16 mouse cellular contexts compared by ENCODE assay signal in the genomic region with DNA sequence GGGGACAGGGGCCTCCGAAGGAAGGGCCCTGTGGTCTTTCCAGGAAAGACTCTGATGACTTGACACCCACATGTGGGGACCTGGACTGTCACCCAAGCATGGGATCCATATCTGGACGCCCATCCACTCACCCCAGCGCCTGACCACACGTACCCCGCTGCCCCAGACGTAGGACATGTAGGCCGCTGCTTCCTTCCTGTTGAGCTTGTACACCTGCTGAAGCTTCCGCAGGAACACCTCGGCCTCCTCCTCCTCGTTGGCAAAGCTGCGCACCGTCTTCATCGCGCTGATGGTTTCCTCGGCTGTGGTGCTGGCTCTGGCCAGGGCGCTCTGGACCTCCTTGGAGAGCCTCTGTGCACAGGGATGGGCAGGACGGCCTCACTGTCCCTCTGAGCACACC. TPM values are rescaled to one million over a fixed set of nuclear protein-coding genes. Genes with fewer than 3 reads are reported as not detected.
DNase-seq lines count a peak whose midpoint lies in the region; TF ChIP-seq lines count a peak whose summit lies in the region.
"Had no signal": no experiment of that assay in that cellular context is flagged by ENCODE, and none has a peak within 500 bp of the region (broad histone marks: within the 10 kb centered on the region; RNA-seq: fewer than 3 reads in every experiment).

No protein-coding gene starts in this region.

- H3K4me1 ChIP-seq in heart, embryonic 10.5 days, result peaks cover 69% of the 10 kb centered on the region
- peaks cover 3% of the 10 kb centered on the region; the same call in 1 of the 2 replicates for H3K4me1 ChIP-seq in heart, adult 2 months (ENCODE audit: control insufficient read depth, insufficient read depth, low read length)
- peaks cover 22% of the 10 kb centered on the region; the same call in 1 of the 2 replicates for H3K4me1 ChIP-seq in spleen, adult 2 months (ENCODE audit: control insufficient read depth, insufficient read depth, insufficient read length)

- H3K9me3 ChIP-seq in heart, embryonic 10.5 days, result no peaks in the 10 kb centered on the region
- H3K9me3 ChIP-seq: embryonic facial prominence, embryonic 12.5 days; G1E; liver, embryonic 13.5 days; stomach, embryonic 15.5 days had no signal

- WGBS in heart, embryonic 10.5 days, result 90% methylated on average over 17 of the region's 17 CpGs
- 87% methylated on average over 17 of the region's 17 CpGs for WGBS in heart, adult 2 months
- WGBS in spleen, adult 2 months, result 27% methylated on average over 17 of the region's 17 CpGs

- TF ChIP-seq CTCF in heart, adult 2 months (IDR thresholded peaks at IDR 0.05), result no peak
- no peak for TF ChIP-seq CTCF in spleen, adult 2 months (IDR thresholded peaks at IDR 0.05; ENCODE audit: extremely low read depth, insufficient read depth, insufficient read length, insufficient replicate concordance)

- no peaks in the 10 kb centered on the region for H3K79me2 ChIP-seq in heart, adult 2 months (replicated peaks; ENCODE audit: control insufficient read depth, insufficient read depth, low read length)

- no peak for DNase-seq in heart, embryonic 10.5 days (ENCODE audit: low spot score)
- no peak for DNase-seq in heart, adult 2 months
- DNase-seq in spleen, adult 2 months (ENCODE audit: low read depth in 1 of 2, low spot score in 2 of 2), result peak in 1 of 2 experiments; percentile 34
- no peak for DNase-seq in spleen, adult 18-20 months
- peak; percentile 37 for DNase-seq in splenic B cell, adult 2 months (ENCODE audit: low read depth, low spot score)
- DNase-seq in thymus, postnatal 4 days, result peak; percentile 75
- DNase-seq in lung, adult 18-20 months, result no peak
- DNase-seq in spleen, postnatal 14 days (ENCODE audit: low spot score in 2 of 2), result no peak
- DNase-seq: adrenal gland, adult 2 months; cerebellum, adult 18-20 months; heart, postnatal 14 days; kidney, postnatal 10 days; liver, embryonic 13.5 days had no signal

- H3K36me3 ChIP-seq in heart, embryonic 10.5 days, result no peaks in the 10 kb centered on the region
- H3K36me3 ChIP-seq in heart, adult 2 months (ENCODE audit: control insufficient read depth, insufficient read depth, low read length), result no peaks in the 10 kb centered on the region
- H3K36me3 ChIP-seq in spleen, adult 2 months (ENCODE audit: control insufficient read depth, insufficient read depth, low read length), result no peaks in the 10 kb centered on the region
- H3K36me3 ChIP-seq in splenic B cell, adult 2 months (ENCODE audit: control insufficient read depth, insufficient read depth, low read length, poor library complexity, severe bottlenecking), result no peaks in the 10 kb centered on the region
- H3K36me3 ChIP-seq: embryonic facial prominence, embryonic 12.5 days; G1E; liver, embryonic 13.5 days; stomach, embryonic 15.5 days had no signal

- intact Hi-C loops in heart, adult 2 months (cut with DNase I), result loop anchor here (5.0 kb wide), 2 partner anchors 33 to 43 kb away; no protein-coding TSS in a partner anchor

- TF ChIP-seq POLR2A in heart, adult 2 months (IDR thresholded peaks at IDR 0.05; ENCODE audit: insufficient read depth, low read depth, low read length), result no peak
- no peak for TF ChIP-seq POLR2A in spleen, adult 2 months (IDR thresholded peaks at IDR 0.05; ENCODE audit: low read depth, low read length)

- H3K4me3 ChIP-seq in heart, embryonic 10.5 days, result no peak overlapping the region
- no peak overlapping the region for H3K4me3 ChIP-seq in heart, adult 2 months
- H3K4me3 ChIP-seq in spleen, adult 2 months (ENCODE audit: extremely low read depth, insufficient read depth, insufficient read length), result no peak overlapping the region; the same call in 1 of the 2 replicates
- H3K4me3 ChIP-seq: embryonic facial prominence, embryonic 12.5 days; liver, embryonic 13.5 days; stomach, embryonic 15.5 days had no signal

- peak overlapping the region; percentile 56 for H3K27ac ChIP-seq in heart, embryonic 10.5 days
- no peak overlapping the region for H3K27ac ChIP-seq in heart, adult 2 months
- H3K27ac ChIP-seq in spleen, adult 2 months (ENCODE audit: insufficient read depth, low read length), result peak overlapping the region; percentile 66
- H3K27ac ChIP-seq: embryonic facial prominence, embryonic 12.5 days; liver, embryonic 13.5 days; stomach, embryonic 15.5 days had no signal

- 0 out of 2 replicates have a peak, but pooled peaks cover 4% of the 10 kb centered on the region for H3K27me3 ChIP-seq in heart, embryonic 10.5 days (ENCODE audit: insufficient read depth, poor library complexity, severe bottlenecking)
- H3K27me3 ChIP-seq in heart, adult 2 months (ENCODE audit: control insufficient read depth, insufficient read depth, low read length), result no peaks in the 10 kb centered on the region
- H3K27me3 ChIP-seq in spleen, adult 2 months (ENCODE audit: control insufficient read depth, insufficient read depth, low read length), result no peaks in the 10 kb centered on the region
- H3K27me3 ChIP-seq in splenic B cell, adult 2 months (ENCODE audit: control insufficient read depth, insufficient read depth, low read length, poor library complexity, severe bottlenecking), result no peaks in the 10 kb centered on the region
- H3K27me3 ChIP-seq: embryonic facial prominence, embryonic 12.5 days; liver, embryonic 13.5 days; stomach, embryonic 15.5 days had no signal

- H3K9ac ChIP-seq in heart, adult 2 months (ENCODE audit: low read depth, low read length), result no peak overlapping the region
- H3K9ac ChIP-seq: embryonic facial prominence, embryonic 12.5 days; liver, embryonic 13.5 days; stomach, embryonic 15.5 days had no signal

- no peak for TF ChIP-seq EP300 in heart, adult 2 months (IDR thresholded peaks at IDR 0.05; ENCODE audit: insufficient read depth, low read depth, low read length)

RNA-seq across cellular contexts. Expression of a gene that starts 15.7 kb away (rescaled TPM):
- 0.89 and 2.4 TPM in 2 replicates for polyA plus RNA-seq in heart, embryonic 10.5 days (2016; fragmentation: Nextera tagmentation; extraction: Ambion mirVana)
- 1 to 10 TPM; 8.9 to 9.9 TPM for total RNA-seq in heart, adult 2 months (2021)
- 7.8 and 10.1 TPM in 2 replicates for polyA plus RNA-seq in heart, adult 2 months (2012; rRNA removed)
- 7.0 and 7.8 TPM in 2 replicates for polyA plus RNA-seq in spleen, adult 2 months (2012; rRNA removed)

RNA-seq across cellular contexts. Expression of a gene that starts 32.2 kb away (rescaled TPM):
- polyA plus RNA-seq in heart, embryonic 10.5 days (2016; fragmentation: Nextera tagmentation; extraction: Ambion mirVana), result 19.6 and 20.1 TPM in 2 replicates
- 10 to 100 TPM; 14.6 to 16.4 TPM for total RNA-seq in heart, adult 2 months (2021)
- 25.5 and 30.0 TPM in 2 replicates for polyA plus RNA-seq in heart, adult 2 months (2012; rRNA removed)
- 35.5 and 52.0 TPM in 2 replicates for polyA plus RNA-seq in spleen, adult 2 months (2012; rRNA removed)

RNA-seq across cellular contexts. Expression of a gene that starts 36.0 kb away (rescaled TPM):
- polyA plus RNA-seq in heart, embryonic 10.5 days (2016; fragmentation: Nextera tagmentation; extraction: Ambion mirVana), result 86.9 and 116 TPM in 2 replicates
- 10 to 100 TPM; 34.2 to 41.5 TPM for total RNA-seq in heart, adult 2 months (2021)
- 16.9 and 17.5 TPM in 2 replicates for polyA plus RNA-seq in heart, adult 2 months (2012; rRNA removed)
- polyA plus RNA-seq in spleen, adult 2 months (2012; rRNA removed), result 28.2 and 36.0 TPM in 2 replicates

RNA-seq across cellular contexts. Expression of a gene that starts 47.8 kb away (rescaled TPM):
- 54.0 and 61.4 TPM in 2 replicates for polyA plus RNA-seq in heart, embryonic 10.5 days (2016; fragmentation: Nextera tagmentation; extraction: Ambion mirVana)
- total RNA-seq in heart, adult 2 months (2021), result 10 to 100 TPM; 16.0 to 16.7 TPM
- 22.7 and 29.4 TPM in 2 replicates for polyA plus RNA-seq in heart, adult 2 months (2012; rRNA removed)
- polyA plus RNA-seq in spleen, adult 2 months (2012; rRNA removed), result 58.1 and 72.8 TPM in 2 replicates

Comparison
In these comparisons a context has a peak if more than half of its experiments do, and no peak if none do; other contexts are left out.
1. DNase-seq: peak in splenic B cell, adult 2 months (single experiment) and thymus, postnatal 4 days (single experiment); none in heart, embryonic 10.5 days (single experiment), heart, adult 2 months (0 of 2), spleen, adult 18-20 months (0 of 2), lung, adult 18-20 months (0 of 2) and spleen, postnatal 14 days (0 of 2).